Mouse (Mus musculus) limb, embryonic 13.5 days (tissue): ENCODE measurements at regions not wholly inside any gene's neighbourhood (a gene's known extent, or its start where the extent isn't known, plus 50 kb on each side); places are given as distances from the start of the nearest gene placed in this dataset.
"Not testable (repeated sequence)": the region's sequence is repeated elsewhere in the genome, so short reads cannot be mapped to it uniquely, and the experiment has no call there.

Experiments used
- ATAC-seq: fragments of 200-750 bp; cut with Nextera tagmentation; 2 replicates; pipeline ENCODE4 v1.8.0; 2017; ENCODE audit warnings: low read depth, moderate number of reproducible peaks, moderate TSS enrichment; ENCODE audit not compliant: low FRiP score
- H3K27ac ChIP-seq: fragments of 300-500 bp; sonication (generic); 2 replicates; pipeline ENCODE4 v1.5.1; 2015; ENCODE audit warnings: inconsistent platforms, mild to moderate bottlenecking, moderate library complexity
- H3K27me3 ChIP-seq: fragments of 300-500 bp; sonication (generic); 2 replicates; pipeline ENCODE4 v1.6.1; 2015; ENCODE audit warnings: mild to moderate bottlenecking, inconsistent platforms
- H3K36me3 ChIP-seq: fragments of 300-500 bp; sonication (generic); 2 replicates; pipeline ENCODE4 v1.6.1; 2015; ENCODE audit warnings: inconsistent platforms, mild to moderate bottlenecking, moderate library complexity
- H3K4me1 ChIP-seq: fragments of 300-500 bp; sonication (generic); 2 replicates; pipeline ENCODE4 v1.6.1; 2015; ENCODE audit warnings: inconsistent platforms
- H3K4me2 ChIP-seq: fragments of 300-500 bp; sonication (generic); replicated peaks from 2 replicates; pipeline ENCODE4 v1.6.1; 2015; ENCODE audit warnings: inconsistent platforms, mild to moderate bottlenecking, moderate library complexity
- H3K4me3 ChIP-seq: fragments of 300-500 bp; sonication (generic); 2 replicates; pipeline ENCODE4 v1.5.1; 2015; ENCODE audit warnings: moderate library complexity, mild to moderate bottlenecking, inconsistent platforms
- H3K9ac ChIP-seq: fragments of 300-500 bp; sonication (generic); 2 replicates; pipeline ENCODE4 v1.6.1; 2015; ENCODE audit warnings: mild to moderate bottlenecking, inconsistent platforms
- H3K9me3 ChIP-seq: fragments of 300-500 bp; sonication (generic); 2 replicates; pipeline ENCODE4 v1.6.1; 2016; ENCODE audit warnings: inconsistent platforms
- WGBS: fragments of 180-500 bp; shearing (Covaris S2); methylation state at CpG from one replicate; pipeline ENCODE4 v1.1.7; 2015; 5-methylcytosine and 5-hydroxymethylcytosine counted together

GRCm38 (mm10) chr11:7775361-7775760 is 561.6 kb upstream of the Igfbp3 start:
- not testable (repeated sequence) for H3K4me2 ChIP-seq, ATAC-seq, H3K27me3 ChIP-seq, H3K36me3 ChIP-seq, H3K9me3 ChIP-seq, H3K4me3 ChIP-seq, H3K4me1 ChIP-seq, H3K27ac ChIP-seq, H3K9ac ChIP-seq

- H3K27me3 ChIP-seq: no peaks in the 10 kb centered on the region
- no peaks in the 10 kb centered on the region for H3K9me3 ChIP-seq
- ATAC-seq: no peak
- H3K27ac ChIP-seq: no peak overlapping the region
- H3K4me1 ChIP-seq: no peaks in the 10 kb centered on the region
- H3K9ac ChIP-seq: no peak overlapping the region
- H3K36me3 ChIP-seq: no peaks in the 10 kb centered on the region
- H3K4me2 ChIP-seq: no peak overlapping the region
- 83% methylated on average over 1 of the region's 1 CpGs for WGBS
- H3K4me3 ChIP-seq: no peak overlapping the region
Measured at GRCm38 (mm10) chr11:7765303-7765702, 551.6 kb upstream of the Igfbp3 start.

- no peak overlapping the region for H3K4me3 ChIP-seq
- ATAC-seq: no peak
- H3K9ac ChIP-seq: no peak overlapping the region
- H3K36me3 ChIP-seq: no peaks in the 10 kb centered on the region
- no peaks in the 10 kb centered on the region for H3K27me3 ChIP-seq
- H3K27ac ChIP-seq: no peak overlapping the region
- H3K9me3 ChIP-seq: no peaks in the 10 kb centered on the region
- 75% methylated on average over 6 of the region's 6 CpGs for WGBS
- no peaks in the 10 kb centered on the region for H3K4me1 ChIP-seq
- no peak overlapping the region for H3K4me2 ChIP-seq
Measured at GRCm38 (mm10) chr11:7758862-7759467, 545.2 kb upstream of the Igfbp3 start.
